Mouse (Mus musculus) left cerebral cortex, postnatal 36 days (tissue): ENCODE measurements around the gene Rab14. TPM values are rescaled to one million over a fixed set of nuclear protein-coding genes. Genes with fewer than 3 reads are reported as not detected.

ENCODE experiments used
- DNase-seq, 2 experiments: peaks; one replicate each; pipeline ENCODE4 v3.0.0; 2021 to 2022; ENCODE audit warnings: low spot score in 2 of 2, mixed read lengths in 1 of 2
- intact Hi-C: fragments of 180-260 bp; cut with DNase I; formaldehyde crosslinking; loops from one replicate; pipeline ENCODE4 v1.15.1; 2025
- total RNA-seq, 2 experiments: library from RNA; stranded (reverse); gene quantifications; 2 replicates each; pipeline ENCODE4 v1.2.3; 2021

The Rab14 gene
- total RNA-seq, 2 experiments from 2014 or later, result 224 to 235 TPM

DNA sequence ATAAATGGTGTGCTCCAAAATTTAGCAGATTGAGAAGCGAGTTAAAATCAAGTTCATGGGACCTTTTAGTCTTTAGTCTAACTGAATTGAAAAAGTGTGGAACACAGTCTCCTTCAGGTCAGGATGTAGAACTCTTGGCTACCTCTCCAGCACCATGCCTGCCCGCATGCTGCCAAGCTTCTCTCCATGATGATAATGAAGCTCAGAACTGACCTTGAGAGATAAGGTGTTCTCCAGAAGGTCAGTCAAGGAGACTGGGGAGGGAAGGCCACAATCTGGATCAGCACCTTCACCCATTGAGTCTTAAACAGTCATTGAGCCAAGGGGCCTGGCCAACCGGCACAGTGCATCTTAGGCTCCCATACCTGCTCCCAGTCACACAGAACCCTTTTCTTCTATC lies 5.8 kb upstream of the Rab14 start:
- no peak for DNase-seq
- intact Hi-C loops, result no loop called here

DNA sequence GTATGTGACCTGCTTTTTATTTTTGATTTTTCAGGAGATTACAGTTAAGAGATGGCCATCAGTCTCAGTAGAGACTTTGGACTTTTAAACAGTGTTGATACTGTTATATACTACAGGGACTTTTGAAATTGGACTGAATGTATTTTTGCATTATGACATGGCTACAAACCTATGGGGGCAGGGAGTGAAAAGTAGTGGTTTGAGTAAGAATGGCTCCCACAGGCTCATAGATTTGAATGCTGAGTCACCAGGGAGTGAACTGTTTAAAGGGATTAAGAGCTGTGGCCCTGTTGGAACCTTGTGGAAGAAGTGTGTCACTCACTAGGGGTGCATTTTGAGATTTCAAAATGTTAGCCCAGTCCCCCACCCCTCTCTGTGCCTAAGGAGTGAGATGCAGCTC lies 2.8 kb upstream of the Rab14 start:
- intact Hi-C loops, result no loop called here
- DNase-seq, result no peak

GRCm38 (mm10) chr2:35199971-35200897 lies 686 bp downstream of the Rab14 start:
- intact Hi-C loops, result no loop called here

DNA sequence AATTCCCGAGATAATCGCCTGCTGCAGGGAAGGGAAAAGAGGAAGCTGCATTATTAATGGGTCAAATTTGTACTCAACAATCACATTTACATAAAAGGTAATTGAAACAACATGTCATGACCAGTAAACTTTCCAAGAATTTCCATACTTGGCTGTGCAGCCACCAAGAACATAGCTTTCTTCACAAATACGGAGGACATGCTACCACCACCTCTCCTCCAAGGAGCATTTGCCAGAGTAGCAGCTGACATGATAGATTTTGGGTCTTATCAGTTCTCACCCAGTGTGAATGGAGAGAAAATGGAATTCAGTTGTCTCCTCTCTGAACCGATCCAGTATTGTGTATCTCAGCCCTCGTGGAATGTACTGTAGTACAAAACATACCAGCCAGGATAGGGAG lies 1.4 kb downstream of the Rab14 start:
- DNase-seq, result no peak
- intact Hi-C loops, result no loop called here

More at GRCm38 (mm10) chr2:35199971-35200897, 686 bp downstream of the Rab14 start:
- DNase-seq, result peak; percentile 44 to 53

DNA sequence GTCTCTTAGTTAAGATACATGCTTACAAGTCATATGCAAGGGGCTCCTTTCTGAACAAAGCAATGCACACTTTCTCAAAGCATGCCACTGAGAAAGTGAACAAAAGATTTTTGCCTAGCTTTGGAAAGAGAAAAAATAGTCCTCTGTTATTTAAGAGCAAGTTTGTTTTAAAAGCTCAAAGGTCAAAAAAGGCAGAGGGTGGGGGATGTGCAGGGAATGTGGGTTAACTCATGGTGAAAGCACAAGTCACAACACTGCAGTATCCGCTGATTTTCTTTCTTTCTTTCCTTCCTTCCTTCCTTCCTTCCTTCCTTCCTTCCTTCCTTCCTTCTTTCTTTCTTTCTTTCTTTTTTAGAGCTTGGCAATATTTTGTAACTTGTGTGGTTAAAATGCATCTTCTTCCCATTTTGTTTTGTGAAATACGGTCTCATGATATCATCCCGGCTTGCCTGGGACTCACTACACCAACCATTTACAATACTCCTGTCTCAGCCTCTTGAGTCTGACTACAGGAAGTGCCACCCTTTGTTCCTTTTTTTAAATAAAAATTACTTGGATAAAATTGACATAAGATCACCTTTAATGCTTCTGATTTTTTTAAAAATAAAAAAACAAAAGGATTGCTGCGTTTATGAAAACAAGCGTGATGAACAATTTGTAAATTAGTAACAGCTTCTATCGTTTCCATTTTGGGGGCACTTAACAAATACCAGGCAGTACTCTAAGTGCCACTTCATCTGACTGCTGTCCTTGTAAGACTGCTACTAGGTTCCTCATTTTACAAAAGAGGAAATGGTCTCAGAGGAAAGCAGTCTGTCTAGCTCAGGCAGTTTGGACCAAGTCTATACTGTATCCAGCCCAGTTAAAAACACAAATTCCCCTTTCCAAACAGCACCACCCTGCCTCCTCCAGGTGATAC lies 5.0 kb downstream of the Rab14 start:
- no peak for DNase-seq
- intact Hi-C loops, result no loop called here

- DNase-seq, result no peak
- intact Hi-C loops, result no loop called here
Observed at GRCm38 (mm10) chr2:35193976-35194375, 6.9 kb downstream of the Rab14 start.

DNA sequence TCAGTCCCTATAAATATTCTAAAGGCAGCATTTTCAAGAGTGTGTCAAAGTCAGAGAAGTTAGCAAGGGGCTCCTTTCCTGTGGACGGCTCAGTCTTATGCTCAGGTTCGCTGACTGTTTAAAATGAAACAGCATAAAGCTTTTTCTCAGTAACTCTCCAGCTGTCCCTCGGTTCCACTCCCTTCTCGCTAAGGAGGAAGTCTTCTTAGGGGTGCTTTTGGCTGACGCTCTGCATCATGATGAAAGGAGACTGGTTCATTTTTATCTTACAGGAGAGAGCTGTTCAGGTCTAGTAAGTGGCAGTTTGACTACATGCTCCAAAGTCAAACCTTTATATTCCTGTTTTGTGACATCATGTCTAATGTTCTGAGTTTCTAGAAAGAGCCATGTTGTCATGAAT lies 12.0 kb downstream of the Rab14 start:
- no peak for DNase-seq
- intact Hi-C loops, result no loop called here

- DNase-seq, result no peak
- intact Hi-C loops, result no loop called here
Observed at GRCm38 (mm10) chr2:35183115-35183673, 17.7 kb downstream of the Rab14 start.

DNA sequence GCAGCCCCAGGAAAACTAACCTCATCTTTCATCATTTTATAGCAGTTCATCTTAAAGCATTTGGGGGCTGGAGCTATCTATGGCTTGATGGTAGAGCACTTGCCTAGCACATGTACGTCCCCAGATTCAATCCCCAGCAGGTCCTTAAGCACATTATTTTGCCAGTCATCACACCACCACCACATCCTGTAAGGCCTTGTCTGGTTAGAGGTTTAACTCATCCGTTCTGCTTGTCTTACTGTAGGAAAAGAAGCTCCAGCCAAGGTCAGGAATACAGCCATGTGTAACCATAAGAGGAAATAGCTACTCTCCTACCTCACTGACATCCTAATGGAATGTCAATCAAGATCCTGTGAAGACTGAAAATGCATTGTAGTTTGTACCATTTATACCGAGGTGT lies 22.8 kb downstream of the Rab14 start:
- intact Hi-C loops, result no loop called here
- no peak for DNase-seq

DNA sequence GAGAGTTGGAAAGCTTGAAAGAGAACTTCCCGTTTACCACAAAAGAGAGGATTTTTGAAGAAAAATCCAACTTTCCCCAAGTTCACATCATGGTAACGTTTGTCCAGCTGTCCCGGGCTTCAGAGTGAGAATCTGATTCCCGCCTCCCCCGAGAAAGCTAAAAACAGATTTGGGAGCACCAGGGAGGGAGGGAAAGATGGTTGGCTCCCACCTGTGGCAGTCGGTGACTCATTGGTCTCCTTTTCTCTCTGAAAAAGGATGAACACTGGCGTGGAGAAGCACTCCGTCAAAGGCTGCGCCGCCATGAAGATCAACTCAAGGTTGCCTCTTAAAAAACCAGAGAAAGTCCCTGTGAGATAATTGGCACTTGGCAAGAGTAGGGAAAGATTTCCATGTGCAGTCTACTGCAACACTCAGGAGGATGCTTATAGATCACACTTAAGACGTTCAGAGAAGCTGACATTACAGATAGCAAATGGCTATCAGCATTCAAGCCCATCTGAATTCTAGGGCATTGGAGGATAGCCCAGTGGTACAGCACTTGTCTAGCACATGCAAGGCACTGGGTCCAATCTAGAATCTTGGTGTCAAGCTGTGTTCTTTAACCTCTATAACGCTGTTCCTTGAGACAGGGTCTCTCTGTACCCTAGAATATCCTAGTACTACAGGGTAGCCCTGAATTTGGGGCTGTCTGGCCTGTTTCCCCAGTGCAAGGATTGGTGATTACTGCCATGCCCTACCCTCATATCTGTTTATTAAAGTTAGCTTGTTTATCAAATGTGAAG lies 25.4 kb downstream of the Rab14 start:
- peak; percentile 32 to 37 for DNase-seq
- intact Hi-C loops, result no loop called here

- intact Hi-C loops, result no loop called here
- no peak for DNase-seq
Observed at GRCm38 (mm10) chr2:35174100-35174499, 26.8 kb downstream of the Rab14 start.

DNA sequence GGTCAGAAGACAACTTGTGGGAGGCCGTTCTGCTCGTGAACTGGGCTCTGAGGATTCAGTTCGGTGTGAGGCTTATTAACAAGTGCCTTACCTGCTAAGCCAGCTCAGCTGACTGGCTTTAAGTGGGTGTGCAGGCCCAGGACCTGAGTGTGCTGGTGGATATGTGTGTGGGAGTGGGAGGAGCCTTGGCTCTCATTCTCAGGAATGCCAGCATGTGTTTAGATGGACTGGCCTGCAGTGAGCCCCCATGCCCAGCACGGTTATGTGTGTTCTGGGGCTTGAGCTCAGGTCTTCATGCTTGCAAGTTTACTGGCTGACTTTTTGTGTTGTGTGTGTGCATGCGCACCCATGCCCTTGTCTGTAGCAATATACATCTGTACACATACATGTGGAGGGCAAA lies 27.3 kb downstream of the Rab14 start:
- intact Hi-C loops, result no loop called here
- DNase-seq, result no peak

DNA sequence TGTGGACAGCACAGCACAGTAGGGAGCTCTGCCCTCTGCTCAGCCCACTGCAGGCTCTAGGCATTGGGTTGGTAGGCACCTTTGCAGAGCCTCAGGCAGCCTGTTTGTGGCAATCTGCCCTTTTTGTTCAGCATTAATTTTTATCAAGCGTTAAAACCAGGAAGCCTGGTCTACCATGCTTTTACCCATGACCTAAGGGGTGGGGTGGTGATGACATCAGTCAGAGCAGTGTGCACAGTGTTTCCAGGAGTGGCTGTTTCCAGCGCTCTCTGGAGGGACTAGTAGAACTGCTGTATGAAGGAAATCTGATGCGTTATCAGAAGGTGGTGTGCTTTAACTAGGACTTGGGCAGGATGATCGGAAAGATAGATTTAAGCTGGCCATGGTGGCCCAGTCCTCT lies 28.7 kb downstream of the Rab14 start:
- intact Hi-C loops, result no loop called here
- DNase-seq, result no peak

DNA sequence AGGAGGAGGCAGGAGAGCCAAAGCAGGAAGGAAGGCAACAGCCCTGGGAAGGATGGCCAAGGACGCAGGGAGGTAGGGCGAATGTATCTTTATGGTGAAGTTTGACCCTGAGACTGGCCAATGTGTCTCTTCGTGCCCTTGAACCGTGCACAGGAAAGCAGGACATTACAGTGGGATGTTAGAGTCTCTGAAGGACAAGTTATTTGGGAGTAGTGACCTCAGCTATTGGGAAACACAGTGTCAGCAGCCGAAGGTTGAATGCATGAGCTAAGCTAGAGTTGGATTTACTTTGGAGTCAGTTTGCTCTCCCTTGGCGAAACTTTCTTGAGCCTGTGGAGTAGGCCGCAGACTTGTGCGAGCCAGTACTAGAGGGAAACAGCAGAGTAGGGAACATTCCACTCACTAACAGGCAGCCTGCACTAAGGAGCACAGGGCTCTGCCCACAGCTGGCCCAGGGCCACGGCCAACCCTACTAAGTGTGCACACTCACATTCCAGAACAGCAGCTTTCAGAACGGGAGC lies 29.5 kb downstream of the Rab14 start:
- no peak for DNase-seq
- intact Hi-C loops, result no loop called here

- no peak for DNase-seq
- intact Hi-C loops, result no loop called here
Observed at GRCm38 (mm10) chr2:35169452-35169851, 31.5 kb downstream of the Rab14 start.

DNA sequence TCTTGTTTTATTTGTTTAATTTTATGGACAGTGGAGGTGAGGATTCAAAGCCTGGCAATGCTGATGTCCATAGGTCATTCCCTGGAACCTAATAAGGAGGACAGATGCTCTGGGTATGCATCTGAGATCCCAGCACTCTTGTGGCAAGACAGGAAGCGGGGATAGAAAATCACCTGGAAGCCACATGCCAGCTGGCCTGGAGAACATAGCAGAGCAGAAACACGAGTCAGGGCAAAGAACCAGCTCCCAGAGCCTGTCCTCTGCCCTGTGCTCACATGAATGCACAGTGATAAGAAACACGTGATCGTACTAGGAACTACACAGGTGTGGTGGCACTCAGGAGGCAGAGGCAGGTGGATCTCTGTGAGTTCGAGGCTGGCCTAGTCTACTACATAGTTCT lies 34.1 kb downstream of the Rab14 start:
- no peak for DNase-seq
- intact Hi-C loops, result no loop called here

- no peak for DNase-seq
- intact Hi-C loops, result no loop called here
Observed at GRCm38 (mm10) chr2:35165416-35165815, 35.5 kb downstream of the Rab14 start.

GRCm38 (mm10) chr2:35163396-35163795 lies 37.5 kb downstream of the Rab14 start:
- no peak for DNase-seq
- intact Hi-C loops, result no loop called here

DNA sequence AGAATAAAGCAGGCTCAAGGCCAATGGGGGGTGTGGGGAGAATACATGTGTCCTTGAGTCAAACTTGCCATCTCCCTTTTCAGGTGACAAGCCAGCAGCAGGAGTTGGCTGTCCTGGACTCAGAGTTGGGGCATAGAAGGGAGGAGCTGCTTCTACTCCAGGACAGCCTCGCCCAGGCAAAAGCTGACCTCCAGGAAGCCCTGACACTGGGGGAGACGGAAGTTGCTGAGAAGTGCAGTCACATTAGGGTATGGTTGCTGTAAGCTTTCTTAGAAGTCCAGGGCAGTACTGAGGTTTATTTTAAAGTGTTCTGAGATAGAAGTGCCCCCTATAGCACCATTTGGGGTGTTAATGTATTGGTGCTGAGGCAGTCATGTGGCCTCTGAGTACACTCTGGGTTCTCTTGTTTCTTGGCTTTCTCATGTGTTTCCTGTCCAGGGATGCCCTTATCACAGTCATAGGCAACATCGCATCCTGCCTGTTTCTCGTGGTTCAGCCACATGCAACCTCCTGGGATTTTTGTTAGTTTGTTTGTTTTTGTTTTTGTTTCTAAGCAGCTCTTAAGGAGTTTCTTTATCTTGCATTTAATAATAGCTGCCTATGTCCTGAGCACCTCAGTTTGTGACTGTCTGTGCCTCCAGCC lies 39.0 kb downstream of the Rab14 start:
- intact Hi-C loops, result no loop called here
- DNase-seq, result no peak
